Mouse (Mus musculus): ENCODE results near the gene Abca13.

GRCm38 (mm10) chr11:9624753-9625152 is 433.0 kb downstream of the Abca13 start:
- TF ChIP-seq EP300 (IDR thresholded peaks at IDR 0.05; ENCODE audit: insufficient read depth, low read depth, low read length) (no peak), POLR2A (IDR thresholded peaks at IDR 0.05; ENCODE audit: insufficient read depth, low read length) (no peak)
